Mouse (Mus musculus) fat pad, adult 2 months (tissue): ENCODE results near the gene Mrps7.
"Not testable (repeated sequence)": the region's sequence is repeated elsewhere in the genome, so short reads cannot be mapped to it uniquely, and the experiment has no call there.

Experiments used
- DNase-seq: peaks from one replicate; pipeline ENCODE4 v3.0.0-alpha.2; 2011; ENCODE audit warnings: low read depth, low spot score; ENCODE audit errors: extremely low read depth

The Mrps7 gene

GRCm38 (mm10) chr11:115645498-115645897 is 41.8 kb downstream of the Mrps7 start:
- not testable (repeated sequence) for DNase-seq

- no peak for DNase-seq
Measured at GRCm38 (mm10) chr11:115646439-115646838, 42.7 kb downstream of the Mrps7 start.

GRCm38 (mm10) chr11:115647459-115647858 is 43.7 kb downstream of the Mrps7 start:
- no peak for DNase-seq

- DNase-seq, result no peak
Measured at GRCm38 (mm10) chr11:115649706-115650105, 46.0 kb downstream of the Mrps7 start.

- DNase-seq, result no peak
Measured at GRCm38 (mm10) chr11:115651680-115652079, 48.0 kb downstream of the Mrps7 start.

GRCm38 (mm10) chr11:115653194-115653593 is 49.5 kb downstream of the Mrps7 start:
- DNase-seq, result no peak

- no peak for DNase-seq
Measured at GRCm38 (mm10) chr11:115654128-115654527, 50.4 kb downstream of the Mrps7 start.
